Mouse (Mus musculus) E14TG2a.4 (cell line): ENCODE measurements around the gene Pkn2.

ENCODE experiments used
- CTCF ChIP-seq: conservative IDR thresholded peaks from 2 replicates; pipeline ENCODE4 v1.5.1; 2014; ENCODE audit warnings: low read length
- NANOG ChIP-seq: IDR thresholded peaks from 2 replicates; pipeline ENCODE4 v1.6.1; 2014; ENCODE audit warnings: borderline replicate concordance, low read length, mixed read lengths
- POU5F1 ChIP-seq: IDR thresholded peaks from 2 replicates; pipeline ENCODE4 v1.6.1; 2014; ENCODE audit warnings: low read length, borderline replicate concordance

GRCm38 (mm10) chr3:142755132-142755867 is 126.5 kb downstream of the Pkn2 start:
- no peak; the same call in 1 of the 2 replicates for TF ChIP-seq CTCF
- no peak for TF ChIP-seq POU5F1
- TF ChIP-seq NANOG, result no peak
